Mouse (Mus musculus) liver, adult 2 months (tissue): ENCODE measurements around the gene Olfr73. TPM values are rescaled to one million over a fixed set of nuclear protein-coding genes. Genes with fewer than 3 reads are reported as not detected.
"Not testable (repeated sequence)": the region's sequence is repeated elsewhere in the genome, so short reads cannot be mapped to it uniquely, and the experiment has no call there.

Experiments
- DNase-seq: peaks from one replicate; pipeline ENCODE4 v3.0.0-alpha.2; 2011; ENCODE audit warnings: low read depth, low spot score; ENCODE audit errors: extremely low read depth
- H3K27ac ChIP-seq: fragments of 200-500 bp; replicated peaks from 2 replicates; pipeline ENCODE4 v1.5.1; 2012; ENCODE audit warnings: low read depth, mild to moderate bottlenecking, control low read depth, inconsistent platforms, low read length; ENCODE audit not compliant: insufficient read depth
- H3K27me3 ChIP-seq: fragments of 200-500 bp; 2 replicates; pipeline ENCODE4 v1.6.1; 2012; ENCODE audit warnings: mild to moderate bottlenecking, moderate library complexity, low read length, inconsistent platforms; ENCODE audit not compliant: control insufficient read depth, insufficient read depth
- H3K36me3 ChIP-seq: fragments of 200-500 bp; 2 replicates; pipeline ENCODE4 v1.6.1; 2012; ENCODE audit warnings: low read length, inconsistent platforms; ENCODE audit not compliant: control insufficient read depth, insufficient read depth
- H3K4me1 ChIP-seq: fragments of 200-500 bp; 2 replicates; pipeline ENCODE4 v1.6.1; 2011; ENCODE audit warnings: low read length; ENCODE audit not compliant: control insufficient read depth, insufficient read depth
- H3K4me3 ChIP-seq: fragments of 200-500 bp; 2 replicates; pipeline ENCODE4 v1.5.1; 2011; ENCODE audit warnings: low read depth, mild to moderate bottlenecking, control low read depth, low read length, moderate library complexity; ENCODE audit not compliant: insufficient read depth
- H3K79me2 ChIP-seq: fragments of 200-500 bp; 2 replicates; pipeline ENCODE4 v1.6.1; 2012; ENCODE audit warnings: inconsistent platforms, mild to moderate bottlenecking, low read length, moderate library complexity; ENCODE audit not compliant: control insufficient read depth, insufficient read depth
- H3K9ac ChIP-seq: fragments of 200-500 bp; 2 replicates; pipeline ENCODE4 v1.6.1; 2012; ENCODE audit warnings: low read depth, mild to moderate bottlenecking, control low read depth, inconsistent platforms, low read length
- CTCF ChIP-seq: fragments of 200-500 bp; IDR thresholded peaks from 2 replicates; pipeline ENCODE4 v1.5.1; 2011; ENCODE audit warnings: low read depth, low read length, control low read depth
- POLR2A ChIP-seq: fragments of 200-500 bp; IDR thresholded peaks from 2 replicates; pipeline ENCODE4 v1.6.1; 2011; ENCODE audit warnings: low read length, control low read depth; ENCODE audit not compliant: insufficient read depth; ENCODE audit errors: extremely low read depth
- WGBS: fragments of 180-500 bp; shearing (Covaris S2); methylation state at CpG from one replicate; pipeline ENCODE4 v1.1.7; 2018; 5-methylcytosine and 5-hydroxymethylcytosine counted together
- polyA plus RNA-seq: library from polyadenylated mRNA; depleted of rRNA; stranded (reverse); fragments of >200 nt; gene quantifications from 2 replicates; pipeline ENCODE4 v1.2.3, GENCODE M21; 2012; rRNA removed
- total RNA-seq: library from RNA; depleted of rRNA; stranded (reverse); fragments of >200 nt; gene quantifications from 2 replicates; pipeline ENCODE4 v1.2.3, GENCODE M21; 2014; rRNA removed

Olfr73 gene
- total RNA-seq, result not detected in 2 replicates
- polyA plus RNA-seq, result not detected in 2 replicates

- Histone ChIP-seq H3K4me1 (no peaks in the 10 kb centered on the region), H3K9ac (no peak within 1 kb of the TSS), H3K27ac (no peak within 1 kb of the TSS), H3K4me3 (no peak within 1 kb of the TSS), H3K36me3 (no peaks in the 10 kb centered on the region), H3K79me2 (no peaks in the 10 kb centered on the region), H3K27me3 (no peaks in the 10 kb centered on the region)
- DNase-seq, result no peak
- TF ChIP-seq CTCF (no peak), POLR2A (no peak)
Observed at GRCm38 (mm10) chr2:88037599-88037998, at the start of gene Olfr73. TSS of gene Olfr73 (minus strand) at chr2:88037699.

GRCm38 (mm10) chr2:88071730-88072129 is 34.2 kb upstream of the Olfr73 start, which contains the start of gene Olfr1163:
TSS of gene Olfr1163 (minus strand) at chr2:88071830.
- Histone ChIP-seq H3K27ac (no peak within 1 kb of the TSS), H3K36me3 (no peaks in the 10 kb centered on the region), H3K27me3 (no peaks in the 10 kb centered on the region), H3K4me1 (no peaks in the 10 kb centered on the region), H3K4me3 (no peak within 1 kb of the TSS), H3K9ac (no peak within 1 kb of the TSS), H3K79me2 (no peaks in the 10 kb centered on the region)
- DNase-seq, result no peak
- TF ChIP-seq CTCF, result no peak
- no peak for TF ChIP-seq POLR2A

GRCm38 (mm10) chr2:88063587-88063986 is 26.1 kb upstream of the Olfr73 start:
- Histone ChIP-seq H3K4me1 (no peaks in the 10 kb centered on the region), H3K79me2 (no peaks in the 10 kb centered on the region), H3K36me3 (no peaks in the 10 kb centered on the region), H3K27me3 (no peaks in the 10 kb centered on the region), H3K4me3 (no peak overlapping the region), H3K27ac (no peak overlapping the region), H3K9ac (no peak overlapping the region)
- no peak for TF ChIP-seq CTCF
- no peak for TF ChIP-seq POLR2A
- 81% methylated on average over 2 of the region's 2 CpGs for WGBS
- no peak for DNase-seq

GRCm38 (mm10) chr2:88051029-88051428 is 13.5 kb upstream of the Olfr73 start, which contains the start of gene Olfr1162:
TSS of gene Olfr1162 (minus strand) at chr2:88051129.
- DNase-seq, result no peak
- H3K27ac ChIP-seq, result no peak within 1 kb of the TSS
- 78% methylated on average over 1 of the region's 1 CpGs for WGBS

GRCm38 (mm10) chr2:88022474-88022873 is 15.0 kb downstream of the Olfr73 start, which contains the start of gene Olfr1161:
TSS of gene Olfr1161 (plus strand) at chr2:88022774.
- H3K27me3 ChIP-seq, H3K9ac ChIP-seq, H3K79me2 ChIP-seq, H3K4me3 ChIP-seq, H3K27ac ChIP-seq, H3K36me3 ChIP-seq, DNase-seq, H3K4me1 ChIP-seq: not testable (repeated sequence)
- WGBS, result 83% methylated on average over 1 of the region's 1 CpGs

More at GRCm38 (mm10) chr2:88051029-88051428, 13.5 kb upstream of the Olfr73 start, which contains the start of gene Olfr1162:
- no peaks in the 10 kb centered on the region for H3K4me1 ChIP-seq
- H3K4me3 ChIP-seq, result no peak within 1 kb of the TSS
- no peaks in the 10 kb centered on the region for H3K79me2 ChIP-seq
- no peaks in the 10 kb centered on the region for H3K27me3 ChIP-seq
- no peak for TF ChIP-seq POLR2A
- TF ChIP-seq CTCF, result no peak
- H3K9ac ChIP-seq, result no peak within 1 kb of the TSS
- H3K36me3 ChIP-seq, result no peaks in the 10 kb centered on the region

GRCm38 (mm10) chr2:88007515-88008318 is 29.8 kb downstream of the Olfr73 start, which contains the start of gene Olfr1160:
TSS of gene Olfr1160 (minus strand) at chr2:88008268.
- H3K4me3 ChIP-seq, result no peak within 1 kb of the TSS
- no peak for TF ChIP-seq CTCF
- no peak for TF ChIP-seq POLR2A
- DNase-seq, result peak; percentile 92
- no peak within 1 kb of the TSS for H3K9ac ChIP-seq
- no peak within 1 kb of the TSS for H3K27ac ChIP-seq
- no peaks in the 10 kb centered on the region for H3K36me3 ChIP-seq
- no peaks in the 10 kb centered on the region; the same call in 1 of the 2 replicates for H3K4me1 ChIP-seq
- H3K27me3 ChIP-seq, result no peaks in the 10 kb centered on the region
- no peaks in the 10 kb centered on the region for H3K79me2 ChIP-seq
